Mouse (Mus musculus) embryo, embryonic 11.5 days (tissue): ENCODE data around the gene Slc51a.

ENCODE experiments used
- DNase-seq: peaks from one replicate; pipeline ENCODE4 v3.0.0-alpha.2; 2012; ENCODE audit warnings: low read depth, low spot score

Slc51a gene

GRCm38 (mm10) chr16:32487234-32488111 lies at the start of gene Slc51a:
Gene Slc51a (minus strand): TSS chr16:32487879.
- DNase-seq = no peak

GRCm38 (mm10) chr16:32535157-32535751 lies 47.6 kb upstream of the Slc51a start:
- DNase-seq = no peak

GRCm38 (mm10) chr16:32532878-32533826 lies 45.5 kb upstream of the Slc51a start:
- no peak for DNase-seq

GRCm38 (mm10) chr16:32526906-32527305 lies 39.2 kb upstream of the Slc51a start:
- DNase-seq = no peak

- DNase-seq = no peak
Observed at GRCm38 (mm10) chr16:32524244-32524615, 36.6 kb upstream of the Slc51a start.

- DNase-seq = no peak
Observed at GRCm38 (mm10) chr16:32523462-32524243, 36.0 kb upstream of the Slc51a start.

- DNase-seq = no peak
Observed at GRCm38 (mm10) chr16:32522578-32523194, 35.0 kb upstream of the Slc51a start.

GRCm38 (mm10) chr16:32520372-32520748 lies 32.7 kb upstream of the Slc51a start:
- no peak for DNase-seq

- DNase-seq = no peak
Observed at GRCm38 (mm10) chr16:32519656-32520371, 32.1 kb upstream of the Slc51a start.

GRCm38 (mm10) chr16:32517785-32518481 lies 30.3 kb upstream of the Slc51a start:
- no peak for DNase-seq

- DNase-seq = no peak
Observed at GRCm38 (mm10) chr16:32516006-32516962, 28.6 kb upstream of the Slc51a start.

- no peak for DNase-seq
Observed at GRCm38 (mm10) chr16:32513948-32514347, 26.3 kb upstream of the Slc51a start.

- no peak for DNase-seq
Observed at GRCm38 (mm10) chr16:32513401-32513800, 25.7 kb upstream of the Slc51a start.

GRCm38 (mm10) chr16:32512921-32513320 lies 25.2 kb upstream of the Slc51a start:
- DNase-seq = no peak

GRCm38 (mm10) chr16:32511827-32512490 lies 24.3 kb upstream of the Slc51a start:
- DNase-seq = no peak

GRCm38 (mm10) chr16:32511338-32511734 lies 23.7 kb upstream of the Slc51a start:
- DNase-seq = no peak

- DNase-seq = no peak
Observed at GRCm38 (mm10) chr16:32510399-32511337, 23.0 kb upstream of the Slc51a start.
